Mouse (Mus musculus) megakaryocyte, embryonic 14.5 days (primary cell): ENCODE data around the gene Pin1.

Source experiments
- FLI1 ChIP-seq: IDR thresholded peaks from 2 replicates; pipeline ENCODE4 v1.6.1; 2012; ENCODE audit warnings: low read length, inconsistent platforms, mixed read lengths
- GATA1 ChIP-seq: IDR thresholded peaks from 3 replicates; pipeline ENCODE4 v1.6.1; 2012; ENCODE audit warnings: mixed read lengths, low read length, inconsistent platforms, borderline replicate concordance

GRCm38 (mm10) chr9:20636256-20636655 lies 15.6 kb upstream of the Pin1 start:
- TF ChIP-seq GATA1 (no peak), FLI1 (no peak)
